Mouse (Mus musculus): ENCODE measurements around the gene Rbm20.

- TF ChIP-seq CHD2 (IDR thresholded peaks at IDR 0.05; ENCODE audit: low read depth, low read length), result no peak
- no peak for TF ChIP-seq ZNF384 (IDR thresholded peaks at IDR 0.05; ENCODE audit: low read depth, low read length)
- no peak for TF ChIP-seq MAFK (IDR thresholded peaks at IDR 0.05; ENCODE audit: insufficient read depth, low read depth, low read length)
- TF ChIP-seq HCFC1 (IDR thresholded peaks at IDR 0.05; ENCODE audit: borderline replicate concordance, insufficient read depth, low read length), result no peak
Measured at GRCm38 (mm10) chr19:53832512-53832911, 155.4 kb downstream of the Rbm20 start.
